Mouse (Mus musculus) neural tube, embryonic 10.5 days (tissue): ENCODE measurements at regions not wholly inside any gene's neighbourhood (a gene's known extent, or its start where the extent isn't known, plus 50 kb on each side); places are given as distances from the start of the nearest gene placed in this dataset.

Source experiments
- DNase-seq: peaks from one replicate; pipeline ENCODE4 v3.0.0-alpha.2; 2017; ENCODE audit warnings: low spot score; ENCODE audit errors: extremely low spot score

DNA sequence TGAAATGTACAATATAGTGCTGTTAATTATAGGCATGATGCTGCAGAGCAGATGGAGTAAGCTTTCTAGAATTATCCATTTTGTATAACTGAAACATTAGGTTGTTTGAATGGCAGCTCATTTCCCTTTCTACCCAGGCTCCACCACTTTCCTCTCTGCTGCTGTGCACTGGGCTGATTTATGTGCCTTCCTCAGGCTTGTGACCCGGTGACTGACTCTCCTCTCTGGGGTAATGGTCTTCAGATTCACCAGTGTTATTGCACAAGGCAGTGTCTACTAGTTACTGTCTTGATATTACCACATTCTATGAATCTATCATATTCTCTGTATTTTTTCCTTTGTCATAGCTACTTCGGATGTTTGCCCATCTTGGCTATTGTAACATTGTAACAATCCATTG lies 109.4 kb upstream of the Tpk1 start:
- DNase-seq: no peak

- peak; percentile 14 for DNase-seq
Observed at GRCm38 (mm10) chr6:43774490-43774889, 108.4 kb upstream of the Tpk1 start.

- no peak for DNase-seq
Observed at GRCm38 (mm10) chr6:43773561-43773960, 107.5 kb upstream of the Tpk1 start.

- DNase-seq: no peak
Observed at GRCm38 (mm10) chr6:43765958-43766357, 99.9 kb upstream of the Tpk1 start.
